Mouse (Mus musculus): ENCODE results near the gene Fbll1.

GRCm38 (mm10) chr11:35837156-35838126, 38.8 kb upstream of the Fbll1 start:
- TF ChIP-seq CTCF (IDR thresholded peaks at IDR 0.05; ENCODE audit: low read depth, low read length): no peak
- no peak for TF ChIP-seq EP300 (IDR thresholded peaks at IDR 0.05; ENCODE audit: insufficient read depth, low read depth, low read length)
- TF ChIP-seq POLR2A (IDR thresholded peaks at IDR 0.05; ENCODE audit: insufficient read depth, low read length): no peak
